Mouse (Mus musculus) limb, embryonic 15.5 days (tissue): ENCODE measurements around the gene Tspan5. TPM values are rescaled to one million over a fixed set of nuclear protein-coding genes. Genes with fewer than 3 reads are reported as not detected.
A peak's percentile ranks its signal among the peaks of the same experiment; 100 is the strongest.

ENCODE experiments used
- ATAC-seq: fragments of 200-750 bp; cut with Nextera tagmentation; 2 replicates; pipeline ENCODE4 v1.8.0; 2017; ENCODE audit warnings: low read depth, moderate TSS enrichment; ENCODE audit not compliant: insufficient number of reproducible peaks, low FRiP score, low TSS enrichment
- H3K27ac ChIP-seq: fragments of 300-500 bp; sonication (generic); 2 replicates; pipeline ENCODE4 v1.5.1; 2015; ENCODE audit warnings: moderate library complexity, mild to moderate bottlenecking, inconsistent platforms
- H3K27me3 ChIP-seq: fragments of 300-500 bp; sonication (generic); 2 replicates; pipeline ENCODE4 v1.6.1; 2015; ENCODE audit warnings: inconsistent platforms
- H3K36me3 ChIP-seq: fragments of 300-500 bp; sonication (generic); 2 replicates; pipeline ENCODE4 v1.6.1; 2015; ENCODE audit warnings: inconsistent platforms
- H3K4me1 ChIP-seq: fragments of 300-500 bp; sonication (generic); 2 replicates; pipeline ENCODE4 v1.6.1; 2015; ENCODE audit warnings: inconsistent platforms
- H3K4me2 ChIP-seq: fragments of 300-500 bp; sonication (generic); 2 replicates; pipeline ENCODE4 v1.6.1; 2015; ENCODE audit warnings: mild to moderate bottlenecking, inconsistent platforms
- H3K4me3 ChIP-seq: fragments of 300-500 bp; sonication (generic); 2 replicates; pipeline ENCODE4 v1.5.1; 2015; ENCODE audit warnings: mild to moderate bottlenecking, inconsistent platforms
- H3K9ac ChIP-seq: fragments of 300-500 bp; sonication (generic); 2 replicates; pipeline ENCODE4 v1.6.1; 2015; ENCODE audit warnings: inconsistent platforms
- H3K9me3 ChIP-seq: fragments of 300-500 bp; sonication (generic); 2 replicates; pipeline ENCODE4 v1.6.1; 2016; ENCODE audit warnings: inconsistent platforms
- WGBS: fragments of 180-500 bp; shearing (Covaris S2); methylation state at CpG from one replicate; pipeline ENCODE4 v1.1.7; 2015; 5-methylcytosine and 5-hydroxymethylcytosine counted together
- polyA plus RNA-seq: library from polyadenylated mRNA; unstranded; fragments of >200 nt; fragmentation: Nextera tagmentation; extraction: Ambion mirVana; gene quantifications from 2 replicates; pipeline ENCODE4 v1.2.1, GENCODE M21; 2015

Gene Tspan5
- 36.4 and 44.7 TPM in 2 replicates for polyA plus RNA-seq

GRCm38 (mm10) chr3:138741649-138742565 is at the start of gene Tspan5:
Gene Tspan5, plus strand, starts transcription at chr3:138742195.
- Histone ChIP-seq H3K4me2 (peak within 1 kb of the TSS; percentile 88), H3K4me3 (peak within 1 kb of the TSS; percentile 85), H3K27ac (peak within 1 kb of the TSS; percentile 88), H3K4me1 (peaks cover 24% of the 10 kb centered on the region), H3K36me3 (no peaks in the 10 kb centered on the region), H3K27me3 (no peaks in the 10 kb centered on the region), H3K9me3 (no peaks in the 10 kb centered on the region), H3K9ac (peak within 1 kb of the TSS; percentile 83)
- ATAC-seq, result peak; percentile 77
- under 1% methylated on average over 61 of the region's 100 CpGs for WGBS

DNA sequence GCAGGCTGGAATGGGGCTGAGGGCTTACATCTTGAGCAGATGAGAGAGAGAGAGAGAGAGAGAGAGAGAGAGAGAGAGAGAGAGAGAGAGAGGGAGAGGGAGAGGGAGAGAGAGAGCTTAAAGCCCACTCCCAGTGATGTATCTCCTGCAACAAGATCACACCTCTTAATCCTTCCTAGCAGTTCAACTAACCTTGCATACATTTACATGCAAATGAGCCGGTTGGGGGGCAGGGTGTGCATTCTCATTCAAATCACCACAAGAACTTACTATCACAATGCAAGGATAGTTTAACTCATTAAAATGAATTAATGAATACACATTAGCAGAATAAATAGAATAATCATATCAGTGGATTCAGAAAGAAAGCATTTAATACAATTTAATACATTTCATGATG is 49.7 kb upstream of the Tspan5 start:
- Histone ChIP-seq H3K36me3 (no peaks in the 10 kb centered on the region), H3K9ac (no peak overlapping the region), H3K4me1 (no peaks in the 10 kb centered on the region), H3K27me3 (no peaks in the 10 kb centered on the region), H3K9me3 (no peaks in the 10 kb centered on the region), H3K4me3 (no peak overlapping the region), H3K27ac (no peak overlapping the region), H3K4me2 (no peak overlapping the region)
- 25% methylated on average over 1 of the region's 1 CpGs for WGBS
- ATAC-seq, result no peak

DNA sequence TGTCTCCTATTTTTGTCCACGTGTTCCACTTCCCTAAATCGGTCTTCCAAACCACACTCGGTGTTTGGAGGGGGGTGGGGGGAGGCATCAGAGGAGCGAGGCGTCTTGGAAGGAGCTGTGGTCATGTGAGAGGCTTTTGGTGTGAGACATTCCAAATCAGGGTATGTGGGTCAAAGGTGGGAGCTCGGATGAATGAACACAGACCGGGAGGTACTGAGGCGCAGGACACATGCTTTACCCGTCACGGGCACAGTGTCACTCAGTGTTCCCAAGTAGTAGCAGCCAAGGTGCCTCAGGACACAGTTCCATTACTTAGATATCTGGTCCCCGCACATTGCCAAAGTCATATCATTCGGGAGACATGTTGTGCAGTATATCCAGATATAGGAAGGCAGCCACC is 38.6 kb upstream of the Tspan5 start:
- Histone ChIP-seq H3K9me3 (no peaks in the 10 kb centered on the region), H3K4me3 (no peak overlapping the region), H3K4me1 (no peaks in the 10 kb centered on the region), H3K27me3 (no peaks in the 10 kb centered on the region), H3K4me2 (no peak overlapping the region), H3K9ac (no peak overlapping the region), H3K27ac (no peak overlapping the region), H3K36me3 (no peaks in the 10 kb centered on the region)
- 84% methylated on average over 12 of the region's 12 CpGs for WGBS
- no peak for ATAC-seq

GRCm38 (mm10) chr3:138704469-138704868 is 37.5 kb upstream of the Tspan5 start:
- no peaks in the 10 kb centered on the region for H3K4me1 ChIP-seq
- no peaks in the 10 kb centered on the region for H3K36me3 ChIP-seq
- H3K4me3 ChIP-seq, result no peak overlapping the region
- no peaks in the 10 kb centered on the region for H3K9me3 ChIP-seq
- ATAC-seq, result no peak
- WGBS, result 75% methylated on average over 9 of the region's 9 CpGs
- H3K27ac ChIP-seq, result no peak overlapping the region
- no peak overlapping the region for H3K4me2 ChIP-seq
- H3K27me3 ChIP-seq, result no peaks in the 10 kb centered on the region
- H3K9ac ChIP-seq, result no peak overlapping the region

GRCm38 (mm10) chr3:138705875-138706274 is 36.1 kb upstream of the Tspan5 start:
- no peaks in the 10 kb centered on the region for H3K36me3 ChIP-seq
- no peaks in the 10 kb centered on the region for H3K4me1 ChIP-seq
- no peaks in the 10 kb centered on the region for H3K27me3 ChIP-seq
- WGBS, result 78% methylated on average over 14 of the region's 14 CpGs
- no peak overlapping the region for H3K27ac ChIP-seq
- no peak for ATAC-seq
- H3K4me3 ChIP-seq, result no peak overlapping the region
- H3K9ac ChIP-seq, result no peak overlapping the region
- H3K9me3 ChIP-seq, result no peaks in the 10 kb centered on the region
- H3K4me2 ChIP-seq, result no peak overlapping the region

DNA sequence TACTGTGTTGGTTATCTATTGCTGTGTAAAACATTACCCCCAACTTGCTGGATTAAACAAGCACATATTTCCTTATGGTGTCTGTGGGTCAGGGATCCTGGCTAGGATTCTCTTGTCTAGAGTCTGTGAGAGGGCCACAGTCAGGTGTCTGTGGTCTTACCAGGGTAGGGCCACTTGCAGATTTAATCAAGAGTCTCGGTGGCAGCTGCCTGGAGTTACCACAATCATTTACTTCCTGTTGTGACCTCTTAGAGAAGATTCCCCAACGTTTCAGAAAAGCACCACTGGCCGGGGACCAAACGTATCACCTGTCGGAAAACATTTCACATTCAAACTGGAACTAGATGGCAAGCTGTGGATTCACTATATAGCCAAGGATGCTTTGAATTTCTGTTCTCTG is 32.8 kb upstream of the Tspan5 start:
- H3K9ac ChIP-seq, result no peak overlapping the region
- H3K4me3 ChIP-seq, result no peak overlapping the region
- H3K36me3 ChIP-seq, result no peaks in the 10 kb centered on the region
- WGBS, result 69% methylated on average over 5 of the region's 5 CpGs
- no peak overlapping the region for H3K4me2 ChIP-seq
- no peaks in the 10 kb centered on the region for H3K27me3 ChIP-seq
- H3K27ac ChIP-seq, result no peak overlapping the region
- H3K9me3 ChIP-seq, result no peaks in the 10 kb centered on the region
- no peak for ATAC-seq
- H3K4me1 ChIP-seq, result no peaks in the 10 kb centered on the region

DNA sequence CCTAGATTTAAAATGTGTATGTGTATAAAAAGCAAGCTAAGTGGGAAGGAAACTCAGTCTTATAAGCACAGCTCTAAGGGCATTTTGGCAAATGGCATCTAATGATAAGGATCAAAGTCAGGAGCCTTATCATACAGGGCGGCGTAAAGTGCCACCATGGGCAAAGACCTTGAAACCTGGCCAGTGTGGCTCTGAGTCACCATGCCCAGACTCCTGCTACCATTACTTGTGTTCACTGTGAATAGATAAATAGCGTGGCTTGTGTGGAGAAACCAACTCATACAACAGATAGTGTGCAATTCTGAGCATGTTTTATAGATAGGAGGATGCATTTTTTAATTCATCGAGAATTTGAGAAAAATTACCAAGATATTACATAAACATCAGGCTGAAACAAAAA is 30.0 kb upstream of the Tspan5 start:
- H3K4me2 ChIP-seq, result no peak overlapping the region
- H3K9ac ChIP-seq, result no peak overlapping the region
- no peaks in the 10 kb centered on the region for H3K27me3 ChIP-seq
- no peaks in the 10 kb centered on the region for H3K9me3 ChIP-seq
- 91% methylated on average over 4 of the region's 4 CpGs for WGBS
- no peak overlapping the region for H3K27ac ChIP-seq
- no peak for ATAC-seq
- H3K4me3 ChIP-seq, result no peak overlapping the region
- no peaks in the 10 kb centered on the region for H3K36me3 ChIP-seq
- H3K4me1 ChIP-seq, result no peaks in the 10 kb centered on the region

GRCm38 (mm10) chr3:138712452-138713140 is 29.4 kb upstream of the Tspan5 start:
- Histone ChIP-seq H3K27me3 (no peaks in the 10 kb centered on the region), H3K9ac (no peak overlapping the region), H3K36me3 (no peaks in the 10 kb centered on the region), H3K4me1 (no peaks in the 10 kb centered on the region), H3K4me2 (no peak overlapping the region), H3K9me3 (no peaks in the 10 kb centered on the region), H3K27ac (no peak overlapping the region), H3K4me3 (no peak overlapping the region)
- WGBS, result 79% methylated on average over 11 of the region's 11 CpGs
- ATAC-seq, result no peak

- H3K27ac ChIP-seq, result no peak overlapping the region
- H3K27me3 ChIP-seq, result no peaks in the 10 kb centered on the region
- H3K9me3 ChIP-seq, result no peaks in the 10 kb centered on the region
- H3K36me3 ChIP-seq, result no peaks in the 10 kb centered on the region
- H3K4me1 ChIP-seq, result no peaks in the 10 kb centered on the region
- H3K4me3 ChIP-seq, result no peak overlapping the region
- H3K9ac ChIP-seq, result no peak overlapping the region
- WGBS, result 54% methylated on average over 6 of the region's 6 CpGs
- H3K4me2 ChIP-seq, result no peak overlapping the region
- no peak for ATAC-seq
These were observed 28.9 kb upstream of the Tspan5 start for GRCm38 (mm10) chr3:138713141-138713540.

DNA sequence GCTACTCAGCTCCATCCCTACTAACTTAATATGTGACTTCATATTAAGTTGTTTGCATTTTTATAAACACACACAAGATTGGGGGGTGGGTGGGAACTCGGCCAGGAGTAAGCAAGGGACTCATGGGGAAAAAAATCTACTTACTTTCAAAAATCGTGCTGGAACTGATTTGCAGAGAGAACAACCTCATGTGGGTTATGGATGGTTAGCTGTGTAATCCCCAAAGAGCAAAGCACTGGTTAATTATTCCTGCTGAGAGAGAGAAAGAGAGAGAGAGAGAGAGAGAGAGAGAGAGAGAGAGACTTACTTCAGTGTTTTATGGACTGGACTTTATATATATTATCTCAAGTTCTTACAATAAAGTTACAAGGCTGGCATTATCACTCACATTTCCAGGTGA is 27.2 kb upstream of the Tspan5 start:
- no peaks in the 10 kb centered on the region for H3K9me3 ChIP-seq
- no peak overlapping the region for H3K27ac ChIP-seq
- no peaks in the 10 kb centered on the region for H3K27me3 ChIP-seq
- H3K4me3 ChIP-seq, result no peak overlapping the region
- no peak overlapping the region for H3K4me2 ChIP-seq
- no peak overlapping the region for H3K9ac ChIP-seq
- no peaks in the 10 kb centered on the region for H3K36me3 ChIP-seq
- 39% methylated on average over 2 of the region's 2 CpGs for WGBS
- no peaks in the 10 kb centered on the region for H3K4me1 ChIP-seq
- no peak for ATAC-seq

GRCm38 (mm10) chr3:138715212-138715611 is 26.8 kb upstream of the Tspan5 start:
- Histone ChIP-seq H3K4me2 (no peak overlapping the region), H3K27me3 (no peaks in the 10 kb centered on the region), H3K9me3 (no peaks in the 10 kb centered on the region), H3K9ac (no peak overlapping the region), H3K36me3 (no peaks in the 10 kb centered on the region), H3K4me3 (no peak overlapping the region), H3K27ac (no peak overlapping the region), H3K4me1 (no peaks in the 10 kb centered on the region)
- 76% methylated on average over 4 of the region's 4 CpGs for WGBS
- no peak for ATAC-seq

- no peaks in the 10 kb centered on the region for H3K36me3 ChIP-seq
- no peak for ATAC-seq
- WGBS, result 74% methylated on average over 5 of the region's 5 CpGs
- no peaks in the 10 kb centered on the region for H3K4me1 ChIP-seq
- H3K4me3 ChIP-seq, result no peak overlapping the region
- H3K9me3 ChIP-seq, result no peaks in the 10 kb centered on the region
- no peak overlapping the region for H3K4me2 ChIP-seq
- no peaks in the 10 kb centered on the region for H3K27me3 ChIP-seq
- no peak overlapping the region for H3K9ac ChIP-seq
- H3K27ac ChIP-seq, result no peak overlapping the region
These were observed 25.0 kb upstream of the Tspan5 start for GRCm38 (mm10) chr3:138717040-138717439.
